Mouse (Mus musculus): Measurements from ENCODE around the gene Nbas. TPM values are rescaled to one million over a fixed set of nuclear protein-coding genes. Genes with fewer than 3 reads are reported as not detected.

Nbas gene
- polyA plus RNA-seq, 1 experiment from 2014 or later: 11.8 TPM

- Histone ChIP-seq H3K36me3 (no peaks in the 10 kb centered on the region), H3K4me3 (no peak overlapping the region), H3K27me3 (no peaks in the 10 kb centered on the region), H3K9me3 (no peaks in the 10 kb centered on the region), H3K9ac (replicated peaks) (no peak overlapping the region), H3K4me1 (no peaks in the 10 kb centered on the region), H3K27ac (replicated peaks) (no peak overlapping the region), H3K4me2 (replicated peaks) (no peak overlapping the region)
- 84% methylated on average over 7 of the region's 7 CpGs for WGBS
- no peak for ATAC-seq (replicated peaks)
Measured at GRCm38 (mm10) chr12:13566421-13566820, 297.5 kb downstream of the Nbas start.

- no peak for ATAC-seq (replicated peaks)
- H3K4me1 ChIP-seq: no peaks in the 10 kb centered on the region
- 91% methylated on average over 4 of the region's 4 CpGs for WGBS
Measured at GRCm38 (mm10) chr12:13575158-13575557, 306.2 kb downstream of the Nbas start.

GRCm38 (mm10) chr12:13575605-13576600, 307.0 kb downstream of the Nbas start:
- no peaks in the 10 kb centered on the region for H3K4me1 ChIP-seq
- no peak overlapping the region for H3K4me2 ChIP-seq (replicated peaks)
- no peaks in the 10 kb centered on the region for H3K9me3 ChIP-seq
- H3K27me3 ChIP-seq: no peaks in the 10 kb centered on the region
- no peak for ATAC-seq (replicated peaks)
- H3K9ac ChIP-seq (replicated peaks): no peak overlapping the region
- H3K4me3 ChIP-seq: no peak overlapping the region
- no peaks in the 10 kb centered on the region for H3K36me3 ChIP-seq
- H3K27ac ChIP-seq (replicated peaks): no peak overlapping the region
- 93% methylated on average over 5 of the region's 5 CpGs for WGBS

More at GRCm38 (mm10) chr12:13575158-13575557, 306.2 kb downstream of the Nbas start:
- H3K4me3 ChIP-seq: no peak overlapping the region
- H3K27me3 ChIP-seq: no peaks in the 10 kb centered on the region
- H3K27ac ChIP-seq (replicated peaks): no peak overlapping the region
- H3K9ac ChIP-seq (replicated peaks): no peak overlapping the region
- H3K36me3 ChIP-seq: no peaks in the 10 kb centered on the region
- no peaks in the 10 kb centered on the region for H3K9me3 ChIP-seq
- H3K4me2 ChIP-seq (replicated peaks): no peak overlapping the region

- no peak overlapping the region for H3K4me3 ChIP-seq
- H3K9me3 ChIP-seq: no peaks in the 10 kb centered on the region
- H3K27ac ChIP-seq (replicated peaks): no peak overlapping the region
- WGBS: 71% methylated on average over 4 of the region's 4 CpGs
- H3K4me2 ChIP-seq (replicated peaks): no peak overlapping the region
- H3K36me3 ChIP-seq: no peaks in the 10 kb centered on the region
- no peaks in the 10 kb centered on the region for H3K27me3 ChIP-seq
- no peak overlapping the region for H3K9ac ChIP-seq (replicated peaks)
- no peaks in the 10 kb centered on the region for H3K4me1 ChIP-seq
- ATAC-seq (replicated peaks): no peak
Measured at GRCm38 (mm10) chr12:13576761-13577160, 307.8 kb downstream of the Nbas start.

- ATAC-seq (replicated peaks): no peak
- no peaks in the 10 kb centered on the region for H3K4me1 ChIP-seq
- H3K4me3 ChIP-seq: no peak overlapping the region
- no peak overlapping the region for H3K9ac ChIP-seq (replicated peaks)
- WGBS: 100% methylated on average over 1 of the region's 1 CpGs
- no peaks in the 10 kb centered on the region for H3K9me3 ChIP-seq
- H3K4me2 ChIP-seq (replicated peaks): no peak overlapping the region
- H3K27me3 ChIP-seq: no peaks in the 10 kb centered on the region
- no peak overlapping the region for H3K27ac ChIP-seq (replicated peaks)
- H3K36me3 ChIP-seq: no peaks in the 10 kb centered on the region
Measured at GRCm38 (mm10) chr12:13580796-13581195, 311.9 kb downstream of the Nbas start.

GRCm38 (mm10) chr12:13583386-13583785, 314.5 kb downstream of the Nbas start:
- no peak overlapping the region for H3K27ac ChIP-seq (replicated peaks)
- H3K36me3 ChIP-seq: no peaks in the 10 kb centered on the region
- H3K4me3 ChIP-seq: no peak overlapping the region
- no peaks in the 10 kb centered on the region for H3K4me1 ChIP-seq
- H3K4me2 ChIP-seq (replicated peaks): no peak overlapping the region
- no peak overlapping the region for H3K9ac ChIP-seq (replicated peaks)
- H3K9me3 ChIP-seq: no peaks in the 10 kb centered on the region
- H3K27me3 ChIP-seq: no peaks in the 10 kb centered on the region
- no peak for ATAC-seq (replicated peaks)
- WGBS: 95% methylated on average over 6 of the region's 6 CpGs

- ATAC-seq (replicated peaks): peak; percentile 61
- no peak overlapping the region for H3K9ac ChIP-seq (replicated peaks)
- H3K36me3 ChIP-seq: no peaks in the 10 kb centered on the region
- no peaks in the 10 kb centered on the region for H3K4me1 ChIP-seq
- H3K9me3 ChIP-seq: no peaks in the 10 kb centered on the region
- 0 out of 2 replicates have a peak overlapping the region, but pooled peaks have one; percentile 18 for H3K27ac ChIP-seq (replicated peaks)
- H3K4me3 ChIP-seq: no peak overlapping the region
- H3K4me2 ChIP-seq (replicated peaks): no peak overlapping the region
- no peaks in the 10 kb centered on the region for H3K27me3 ChIP-seq
- 78% methylated on average over 6 of the region's 6 CpGs for WGBS
Measured at GRCm38 (mm10) chr12:13585527-13586156, 316.7 kb downstream of the Nbas start.

- Histone ChIP-seq H3K27me3 (no peaks in the 10 kb centered on the region), H3K9me3 (no peaks in the 10 kb centered on the region), H3K27ac (replicated peaks) (no peak overlapping the region), H3K4me2 (replicated peaks) (no peak overlapping the region), H3K9ac (replicated peaks) (no peak overlapping the region), H3K36me3 (no peaks in the 10 kb centered on the region), H3K4me3 (no peak overlapping the region), H3K4me1 (no peaks in the 10 kb centered on the region)
- ATAC-seq (replicated peaks): no peak
- WGBS: 85% methylated on average over 4 of the region's 4 CpGs
Measured at GRCm38 (mm10) chr12:13587675-13588074, 318.7 kb downstream of the Nbas start.

GRCm38 (mm10) chr12:13589021-13589420, 320.1 kb downstream of the Nbas start:
- WGBS: 97% methylated on average over 5 of the region's 5 CpGs
- Histone ChIP-seq H3K4me2 (replicated peaks) (no peak overlapping the region), H3K9me3 (no peaks in the 10 kb centered on the region), H3K4me1 (no peaks in the 10 kb centered on the region), H3K27ac (replicated peaks) (no peak overlapping the region), H3K27me3 (no peaks in the 10 kb centered on the region), H3K36me3 (no peaks in the 10 kb centered on the region), H3K4me3 (no peak overlapping the region), H3K9ac (replicated peaks) (no peak overlapping the region)
- no peak for ATAC-seq (replicated peaks)

GRCm38 (mm10) chr12:13594746-13595469, 326.0 kb downstream of the Nbas start:
- Histone ChIP-seq H3K27ac (replicated peaks) (no peak overlapping the region), H3K27me3 (no peaks in the 10 kb centered on the region), H3K36me3 (no peaks in the 10 kb centered on the region), H3K9me3 (no peaks in the 10 kb centered on the region), H3K9ac (replicated peaks) (no peak overlapping the region), H3K4me3 (no peak overlapping the region), H3K4me1 (peaks cover 5% of the 10 kb centered on the region; the same call in 1 of the 2 replicates), H3K4me2 (replicated peaks) (no peak overlapping the region)
- WGBS: 65% methylated on average over 9 of the region's 9 CpGs
- ATAC-seq (replicated peaks): peak; percentile 74

- 39% methylated on average over 2 of the region's 2 CpGs for WGBS
- Histone ChIP-seq H3K27ac (replicated peaks) (no peak overlapping the region), H3K27me3 (no peaks in the 10 kb centered on the region), H3K4me2 (replicated peaks) (no peak overlapping the region), H3K9me3 (no peaks in the 10 kb centered on the region), H3K4me3 (no peak overlapping the region), H3K4me1 (peaks cover 5% of the 10 kb centered on the region; the same call in 1 of the 2 replicates), H3K36me3 (no peaks in the 10 kb centered on the region), H3K9ac (replicated peaks) (no peak overlapping the region)
- no peak for ATAC-seq (replicated peaks)
Measured at GRCm38 (mm10) chr12:13597026-13597425, 328.1 kb downstream of the Nbas start.

- no peaks in the 10 kb centered on the region for H3K27me3 ChIP-seq
- H3K4me2 ChIP-seq (replicated peaks): no peak overlapping the region
- WGBS: 64% methylated on average over 4 of the region's 4 CpGs
- H3K4me1 ChIP-seq: peaks cover 5% of the 10 kb centered on the region; the same call in 1 of the 2 replicates
- no peaks in the 10 kb centered on the region for H3K36me3 ChIP-seq
- no peak for ATAC-seq (replicated peaks)
- no peak overlapping the region for H3K4me3 ChIP-seq
- H3K9ac ChIP-seq (replicated peaks): no peak overlapping the region
- H3K9me3 ChIP-seq: no peaks in the 10 kb centered on the region
- H3K27ac ChIP-seq (replicated peaks): no peak overlapping the region
Measured at GRCm38 (mm10) chr12:13598545-13598944, 329.6 kb downstream of the Nbas start.
